Mouse (Mus musculus): ENCODE measurements at regions not wholly inside any gene's neighbourhood (a gene's known extent, or its start where the extent isn't known, plus 50 kb on each side); places are given as distances from the start of the nearest gene placed in this dataset.

GRCm38 (mm10) chr9:72204357-72204905 lies 70.2 kb upstream of the Zfp280d start:
- in situ Hi-C loops (cut with MboI; ENCODE audit: low pct_unique_long_range_greater_than_20kb in 1 of 2, low sequenced_read_pairs in 2 of 2, unreplicated experiment in 1 of 2), result loop anchor here in 1 of 2 experiments (10.0 kb wide), 1 partner anchor 190 kb away; no protein-coding TSS in a partner anchor

GRCm38 (mm10) chr9:72205815-72206214 lies 68.8 kb upstream of the Zfp280d start:
- in situ Hi-C loops (cut with MboI; ENCODE audit: low pct_unique_long_range_greater_than_20kb in 1 of 2, low sequenced_read_pairs in 2 of 2, unreplicated experiment in 1 of 2), result loop anchor here in 1 of 2 experiments (10.0 kb wide), 1 partner anchor 189 kb away; no protein-coding TSS in a partner anchor

- in situ Hi-C loops (cut with MboI; ENCODE audit: low pct_unique_long_range_greater_than_20kb in 1 of 2, low sequenced_read_pairs in 2 of 2, unreplicated experiment in 1 of 2), result loop anchor here in 1 of 2 experiments (10.0 kb wide), 1 partner anchor 188 kb away; no protein-coding TSS in a partner anchor
Measured at GRCm38 (mm10) chr9:72206911-72207310, 67.7 kb upstream of the Zfp280d start.

GRCm38 (mm10) chr9:72208296-72208695 lies 66.4 kb upstream of the Zfp280d start:
- in situ Hi-C loops (cut with MboI; ENCODE audit: low pct_unique_long_range_greater_than_20kb in 1 of 2, low sequenced_read_pairs in 2 of 2, unreplicated experiment in 1 of 2), result loop anchor here in 1 of 2 experiments (10.0 kb wide), 1 partner anchor 187 kb away; no protein-coding TSS in a partner anchor

GRCm38 (mm10) chr9:72217296-72218028 lies 57.2 kb upstream of the Zfp280d start:
- in situ Hi-C loops (cut with MboI; ENCODE audit: low pct_unique_long_range_greater_than_20kb in 1 of 2, low sequenced_read_pairs in 2 of 2, unreplicated experiment in 1 of 2), result loop anchor here in 1 of 2 experiments (10.0 kb wide), 1 partner anchor 197 kb away; no protein-coding TSS in a partner anchor

- in situ Hi-C loops (cut with MboI; ENCODE audit: low pct_unique_long_range_greater_than_20kb in 1 of 2, low sequenced_read_pairs in 2 of 2, unreplicated experiment in 1 of 2), result loop anchor here in 1 of 2 experiments (10.0 kb wide), 1 partner anchor 196 kb away; no protein-coding TSS in a partner anchor
Measured at GRCm38 (mm10) chr9:72218736-72219135, 55.9 kb upstream of the Zfp280d start.

- in situ Hi-C loops (cut with MboI; ENCODE audit: low pct_unique_long_range_greater_than_20kb in 1 of 2, low sequenced_read_pairs in 2 of 2, unreplicated experiment in 1 of 2), result loop anchor here in 1 of 2 experiments (10.0 kb wide), 1 partner anchor 195 kb away; no protein-coding TSS in a partner anchor
Measured at GRCm38 (mm10) chr9:72219892-72220291, 54.8 kb upstream of the Zfp280d start.

- in situ Hi-C loops (cut with MboI; ENCODE audit: low pct_unique_long_range_greater_than_20kb in 1 of 2, low sequenced_read_pairs in 2 of 2, unreplicated experiment in 1 of 2), result no loop called here
Measured at GRCm38 (mm10) chr9:72221333-72221732, 53.3 kb upstream of the Zfp280d start.

Data from mouse embryonic stem cell (cell line).